ENCODE assay signal across 13 mouse cellular contexts in genomic region chr2:34193276-34193675, GRCm38 (mm10).
DNase-seq lines count a peak whose midpoint lies in the region; ATAC-seq lines count a peak whose summit lies in the region.
"Had no signal": no experiment of that assay in that cellular context is flagged by ENCODE, and none has a peak within 500 bp of the region (broad histone marks: within the 10 kb centered on the region; RNA-seq: fewer than 3 reads in every experiment).

No protein-coding gene starts in this region.

- no peaks in the 10 kb centered on the region for H3K9me3 ChIP-seq in embryonic facial prominence, embryonic 13.5 days
- H3K9me3 ChIP-seq in embryonic facial prominence, embryonic 10.5 days: no peaks in the 10 kb centered on the region
- no peaks in the 10 kb centered on the region for H3K9me3 ChIP-seq in neural tube, embryonic 13.5 days
- no peaks in the 10 kb centered on the region for H3K9me3 ChIP-seq in forebrain, embryonic 14.5 days (replicated peaks; ENCODE audit: control insufficient read depth, low read length)
- no peaks in the 10 kb centered on the region for H3K9me3 ChIP-seq in midbrain, embryonic 16.5 days (replicated peaks; ENCODE audit: control insufficient read depth, low read length, poor library complexity, severe bottlenecking)

- H3K4me3 ChIP-seq in embryonic facial prominence, embryonic 13.5 days: no peak overlapping the region
- no peak overlapping the region for H3K4me3 ChIP-seq in embryonic facial prominence, embryonic 10.5 days
- no peak overlapping the region for H3K4me3 ChIP-seq in neural tube, embryonic 13.5 days
- no peak overlapping the region for H3K4me3 ChIP-seq in forebrain, embryonic 14.5 days (ENCODE audit: low read depth, low read length)
- no peak overlapping the region for H3K4me3 ChIP-seq in midbrain, embryonic 16.5 days (ENCODE audit: low read depth, low read length)
- H3K4me3 ChIP-seq: heart, adult 2 months had no signal

- no peak for ATAC-seq in embryonic facial prominence, embryonic 13.5 days (ENCODE audit: insufficient number of reproducible peaks, insufficient read depth, low FRiP score, low TSS enrichment, low read depth)
- no peak for ATAC-seq in neural tube, embryonic 13.5 days (ENCODE audit: low read depth)
- 0 out of 2 replicates have a peak, but pooled peaks have one; percentile 15 for ATAC-seq in forebrain, embryonic 14.5 days
- ATAC-seq in midbrain, embryonic 16.5 days: no peak

- no peak overlapping the region for H3K9ac ChIP-seq in embryonic facial prominence, embryonic 13.5 days
- H3K9ac ChIP-seq in neural tube, embryonic 13.5 days: no peak overlapping the region
- no peak overlapping the region for H3K9ac ChIP-seq in forebrain, embryonic 14.5 days (ENCODE audit: low read length)
- H3K9ac ChIP-seq in midbrain, embryonic 16.5 days (ENCODE audit: low read depth, low read length): no peak overlapping the region

- H3K4me1 ChIP-seq in embryonic facial prominence, embryonic 13.5 days: peaks cover 16% of the 10 kb centered on the region
- H3K4me1 ChIP-seq in embryonic facial prominence, embryonic 10.5 days: peaks cover 8% of the 10 kb centered on the region; the same call in 1 of the 2 replicates
- peaks cover 20% of the 10 kb centered on the region for H3K4me1 ChIP-seq in neural tube, embryonic 13.5 days (replicated peaks)
- peaks cover 21% of the 10 kb centered on the region for H3K4me1 ChIP-seq in forebrain, embryonic 14.5 days (ENCODE audit: control insufficient read depth, insufficient read depth, low read length)
- H3K4me1 ChIP-seq in midbrain, embryonic 16.5 days (ENCODE audit: control insufficient read depth, insufficient read depth, low read length): peaks cover 12% of the 10 kb centered on the region

- no peaks in the 10 kb centered on the region for H3K27me3 ChIP-seq in embryonic facial prominence, embryonic 13.5 days
- H3K27me3 ChIP-seq in embryonic facial prominence, embryonic 10.5 days (replicated peaks; ENCODE audit: low read depth, poor library complexity, severe bottlenecking): no peaks in the 10 kb centered on the region
- no peaks in the 10 kb centered on the region for H3K27me3 ChIP-seq in neural tube, embryonic 13.5 days
- H3K27me3 ChIP-seq in forebrain, embryonic 14.5 days (replicated peaks; ENCODE audit: control insufficient read depth, insufficient read depth, low read length): no peaks in the 10 kb centered on the region
- H3K27me3 ChIP-seq in midbrain, embryonic 16.5 days (ENCODE audit: control insufficient read depth, insufficient read depth, low read depth, low read length): no peaks in the 10 kb centered on the region

- WGBS in embryonic facial prominence, embryonic 13.5 days: 60% methylated on average over 5 of the region's 5 CpGs
- WGBS in embryonic facial prominence, embryonic 10.5 days: 81% methylated on average over 5 of the region's 5 CpGs
- 72% methylated on average over 5 of the region's 5 CpGs for WGBS in neural tube, embryonic 13.5 days
- 24% methylated on average over 5 of the region's 5 CpGs for WGBS in forebrain, embryonic 14.5 days
- 45% methylated on average over 5 of the region's 5 CpGs for WGBS in midbrain, embryonic 16.5 days

- H3K4me2 ChIP-seq in embryonic facial prominence, embryonic 13.5 days: no peak overlapping the region
- no peak overlapping the region for H3K4me2 ChIP-seq in neural tube, embryonic 13.5 days
- no peak overlapping the region for H3K4me2 ChIP-seq in forebrain, embryonic 14.5 days (ENCODE audit: low read length)
- no peak overlapping the region for H3K4me2 ChIP-seq in midbrain, embryonic 16.5 days (ENCODE audit: low read length)

- H3K27ac ChIP-seq in embryonic facial prominence, embryonic 13.5 days: 0 out of 2 replicates have a peak overlapping the region, but pooled peaks have one; percentile 7
- no peak overlapping the region for H3K27ac ChIP-seq in embryonic facial prominence, embryonic 10.5 days (replicated peaks)
- H3K27ac ChIP-seq in neural tube, embryonic 13.5 days (replicated peaks): peak overlapping the region; percentile 33; the same call in 1 of the 2 replicates
- no peak overlapping the region for H3K27ac ChIP-seq in forebrain, embryonic 14.5 days (ENCODE audit: low read depth, low read length)
- peak overlapping the region; percentile 31 for H3K27ac ChIP-seq in midbrain, embryonic 16.5 days (ENCODE audit: low read length)
- H3K27ac ChIP-seq: heart, adult 2 months had no signal

- DNase-seq in embryonic facial prominence, embryonic 10.5 days (ENCODE audit: low spot score): no peak
- no peak for DNase-seq in neural tube, embryonic 10.5 days (ENCODE audit: extremely low spot score, low spot score)
- DNase-seq in forebrain, embryonic 14.5 days (ENCODE audit: low spot score): peak; percentile 55
- DNase-seq in heart, adult 8-10 months (ENCODE audit: low spot score): no peak
- DNase-seq in gastrocnemius, postnatal 4 days (ENCODE audit: low spot score in 2 of 2): no peak
- DNase-seq: adrenal gland, postnatal 25 days; heart, adult 2 months; heart, postnatal 4 days; liver; thymus, postnatal 25 days had no signal

- H3K36me3 ChIP-seq in embryonic facial prominence, embryonic 13.5 days: no peaks in the 10 kb centered on the region
- peaks cover 12% of the 10 kb centered on the region; the same call in 1 of the 2 replicates for H3K36me3 ChIP-seq in embryonic facial prominence, embryonic 10.5 days (replicated peaks)
- peaks cover 3% of the 10 kb centered on the region; the same call in 1 of the 2 replicates for H3K36me3 ChIP-seq in neural tube, embryonic 13.5 days
- no peaks in the 10 kb centered on the region for H3K36me3 ChIP-seq in forebrain, embryonic 14.5 days (ENCODE audit: control insufficient read depth, insufficient read depth, low read length)
- no peaks in the 10 kb centered on the region for H3K36me3 ChIP-seq in midbrain, embryonic 16.5 days (ENCODE audit: control insufficient read depth, insufficient read depth, low read length)

Comparison
In these comparisons a context has a peak if more than half of its experiments do, and no peak if none do; other contexts are left out.
1. H3K27ac ChIP-seq: peak in embryonic facial prominence, embryonic 13.5 days (single experiment), neural tube, embryonic 13.5 days (single experiment) and midbrain, embryonic 16.5 days (single experiment); none in embryonic facial prominence, embryonic 10.5 days (single experiment) and forebrain, embryonic 14.5 days (single experiment).